Comparison of ENCODE assay signal across 9 mouse cellular contexts in genomic region chr2:27404375-27405093, GRCm38 (mm10). TPM values are rescaled to one million over a fixed set of nuclear protein-coding genes. Genes with fewer than 3 reads are reported as not detected.
DNase-seq lines count a peak whose midpoint lies in the region; ATAC-seq and TF ChIP-seq lines count a peak whose summit lies in the region.
"Had no signal": no experiment of that assay in that cellular context is flagged by ENCODE, and none has a peak within 500 bp of the region (broad histone marks: within the 10 kb centered on the region; RNA-seq: fewer than 3 reads in every experiment).

No protein-coding gene starts in this region.

- 51% methylated on average over 6 of the region's 6 CpGs for WGBS in heart, embryonic 10.5 days
- 54% methylated on average over 6 of the region's 6 CpGs for WGBS in midbrain, embryonic 10.5 days
- WGBS in midbrain, postnatal 0 days, result 62% methylated on average over 6 of the region's 6 CpGs
- WGBS in embryonic facial prominence, embryonic 13.5 days, result 29% methylated on average over 6 of the region's 6 CpGs

- H3K9me3 ChIP-seq in heart, embryonic 10.5 days, result no peaks in the 10 kb centered on the region
- H3K9me3 ChIP-seq in midbrain, embryonic 10.5 days (replicated peaks), result peaks cover 7% of the 10 kb centered on the region
- H3K9me3 ChIP-seq in midbrain, postnatal 0 days (ENCODE audit: low read length), result no peaks in the 10 kb centered on the region
- H3K9me3 ChIP-seq in embryonic facial prominence, embryonic 13.5 days, result 0 out of 2 replicates have a peak, but pooled peaks cover 3% of the 10 kb centered on the region

- no peak overlapping the region for H3K9ac ChIP-seq in midbrain, postnatal 0 days (replicated peaks; ENCODE audit: low read length, poor library complexity, severe bottlenecking)
- H3K9ac ChIP-seq in embryonic facial prominence, embryonic 13.5 days, result 0 out of 2 replicates have a peak overlapping the region, but pooled peaks have one; percentile 27
- H3K9ac ChIP-seq: forebrain, embryonic 12.5 days had no signal

- H3K4me1 ChIP-seq in heart, embryonic 10.5 days, result peaks cover 54% of the 10 kb centered on the region
- peaks cover 56% of the 10 kb centered on the region for H3K4me1 ChIP-seq in midbrain, embryonic 10.5 days
- H3K4me1 ChIP-seq in midbrain, postnatal 0 days (ENCODE audit: insufficient read depth, low read length), result no peaks in the 10 kb centered on the region
- peaks cover 34% of the 10 kb centered on the region for H3K4me1 ChIP-seq in embryonic facial prominence, embryonic 13.5 days

- TF ChIP-seq CTCF in midbrain, postnatal 0 days (IDR thresholded peaks at IDR 0.05), result no peak

- no peak overlapping the region for H3K4me2 ChIP-seq in midbrain, postnatal 0 days (ENCODE audit: low read depth, low read length, poor library complexity, severe bottlenecking)
- no peak overlapping the region for H3K4me2 ChIP-seq in embryonic facial prominence, embryonic 13.5 days
- H3K4me2 ChIP-seq: forebrain, embryonic 12.5 days had no signal

- H3K36me3 ChIP-seq in heart, embryonic 10.5 days, result peaks cover 9% of the 10 kb centered on the region; the same call in 1 of the 2 replicates
- H3K36me3 ChIP-seq in midbrain, embryonic 10.5 days, result peaks cover 15% of the 10 kb centered on the region
- no peaks in the 10 kb centered on the region for H3K36me3 ChIP-seq in midbrain, postnatal 0 days (ENCODE audit: insufficient read depth, low read length)
- H3K36me3 ChIP-seq in embryonic facial prominence, embryonic 13.5 days, result peaks cover 1% of the 10 kb centered on the region; the same call in 1 of the 2 replicates
- no peaks in the 10 kb centered on the region for H3K36me3 ChIP-seq in splenic B cell, adult 2 months (ENCODE audit: control insufficient read depth, insufficient read depth, low read length, poor library complexity, severe bottlenecking)

- H3K27me3 ChIP-seq in heart, embryonic 10.5 days (ENCODE audit: insufficient read depth, poor library complexity, severe bottlenecking), result no peaks in the 10 kb centered on the region
- H3K27me3 ChIP-seq in midbrain, embryonic 10.5 days (ENCODE audit: low read depth, poor library complexity, severe bottlenecking), result no peaks in the 10 kb centered on the region
- no peaks in the 10 kb centered on the region for H3K27me3 ChIP-seq in midbrain, postnatal 0 days (ENCODE audit: insufficient read depth, low read length)
- H3K27me3 ChIP-seq in embryonic facial prominence, embryonic 13.5 days, result no peaks in the 10 kb centered on the region
- no peaks in the 10 kb centered on the region for H3K27me3 ChIP-seq in splenic B cell, adult 2 months (ENCODE audit: control insufficient read depth, insufficient read depth, low read length, poor library complexity, severe bottlenecking)
- H3K27me3 ChIP-seq: forebrain, embryonic 12.5 days had no signal

- no peak for DNase-seq in heart, embryonic 10.5 days (ENCODE audit: low spot score)
- DNase-seq in heart, adult 11 months, result no peak
- DNase-seq in midbrain, embryonic 10.5 days (ENCODE audit: low spot score), result no peak
- DNase-seq in midbrain, postnatal 0 days (ENCODE audit: low spot score), result no peak
- DNase-seq in splenic B cell, adult 2 months (ENCODE audit: low read depth, low spot score), result peak; percentile 70
- no peak for DNase-seq in cerebellum, adult 18-20 months
- DNase-seq in layer of hippocampus, postnatal 10 days (ENCODE audit: low spot score in 2 of 2), result no peak

- no peak for ATAC-seq in midbrain, postnatal 0 days (ENCODE audit: low FRiP score)
- ATAC-seq in embryonic facial prominence, embryonic 13.5 days (ENCODE audit: insufficient number of reproducible peaks, insufficient read depth, low FRiP score, low TSS enrichment, low read depth), result no peak

- H3K4me3 ChIP-seq in heart, embryonic 10.5 days, result no peak overlapping the region
- no peak overlapping the region for H3K4me3 ChIP-seq in midbrain, embryonic 10.5 days
- H3K4me3 ChIP-seq in midbrain, postnatal 0 days (ENCODE audit: low read depth, low read length), result no peak overlapping the region
- no peak overlapping the region for H3K4me3 ChIP-seq in embryonic facial prominence, embryonic 13.5 days
- H3K4me3 ChIP-seq: forebrain, embryonic 12.5 days had no signal

- peak overlapping the region; percentile 36 for H3K27ac ChIP-seq in heart, embryonic 10.5 days
- peak overlapping the region; percentile 56; the same call in 1 of the 2 replicates for H3K27ac ChIP-seq in midbrain, embryonic 10.5 days (replicated peaks)
- H3K27ac ChIP-seq in midbrain, postnatal 0 days (ENCODE audit: low read depth, low read length), result no peak overlapping the region
- 0 out of 2 replicates have a peak overlapping the region, but pooled peaks have one; percentile 23 for H3K27ac ChIP-seq in embryonic facial prominence, embryonic 13.5 days
- H3K27ac ChIP-seq: forebrain, embryonic 12.5 days had no signal

RNA-seq across cellular contexts. Expression of gene Vav2, which starts 22.3 kb away (rescaled TPM):
- 5.1 and 8.1 TPM in 2 replicates for polyA plus RNA-seq in heart, embryonic 10.5 days (2016; fragmentation: Nextera tagmentation; extraction: Ambion mirVana)
- polyA plus RNA-seq in midbrain, embryonic 10.5 days (2016; fragmentation: Nextera tagmentation; extraction: Ambion mirVana), result 11.4 and 13.3 TPM in 2 replicates
- total RNA-seq in midbrain, postnatal 0 days (2014; rRNA removed), result 33.6 and 34.8 TPM in 2 replicates
- 6.4 TPM in 2 replicates for polyA plus RNA-seq in midbrain, postnatal 0 days (2015; fragmentation: Nextera tagmentation; extraction: Ambion mirVana)
- polyA plus RNA-seq in embryonic facial prominence, embryonic 13.5 days (2015; fragmentation: Nextera tagmentation; extraction: Ambion mirVana), result 5.2 and 5.4 TPM in 2 replicates
- total RNA-seq in layer of hippocampus, postnatal 10 days (2021), result 10 to 100 TPM; 30.3 to 33.4 TPM

RNA-seq across cellular contexts. Expression of gene Brd3os, which starts 37.6 kb away (rescaled TPM):
- polyA plus RNA-seq in heart, embryonic 10.5 days (2016; fragmentation: Nextera tagmentation; extraction: Ambion mirVana), result 2.3 and 3.3 TPM in 2 replicates
- 9.2 and 11.9 TPM in 2 replicates for polyA plus RNA-seq in midbrain, embryonic 10.5 days (2016; fragmentation: Nextera tagmentation; extraction: Ambion mirVana)
- total RNA-seq in midbrain, postnatal 0 days (2014; rRNA removed), result 32.9 and 44.2 TPM in 2 replicates
- polyA plus RNA-seq in midbrain, postnatal 0 days (2015; fragmentation: Nextera tagmentation; extraction: Ambion mirVana), result 42.5 and 47.4 TPM in 2 replicates
- 15.4 and 15.7 TPM in 2 replicates for polyA plus RNA-seq in embryonic facial prominence, embryonic 13.5 days (2015; fragmentation: Nextera tagmentation; extraction: Ambion mirVana)
- total RNA-seq in layer of hippocampus, postnatal 10 days (2021), result 10 to 100 TPM; 25.3 to 26.6 TPM
